Mouse (Mus musculus) C2C12 (cell line): ENCODE results near the gene Sympk.

ENCODE experiments used
- CEBPB ChIP-seq: IDR thresholded peaks from one replicate; pipeline ENCODE4 v1.6.1; 2011; ENCODE audit warnings: low read depth, mild to moderate bottlenecking, control low read depth, moderate library complexity
- CTCF ChIP-seq: IDR thresholded peaks from one replicate; pipeline ENCODE4 v1.5.1; 2011; ENCODE audit not compliant: control insufficient read depth, insufficient read depth, insufficient read length
- FOSL1 ChIP-seq: IDR thresholded peaks from one replicate; pipeline ENCODE4 v1.8.0; 2011; ENCODE audit warnings: mild to moderate bottlenecking, low read length; ENCODE audit not compliant: poor library complexity, insufficient read depth, severe bottlenecking
- MAX ChIP-seq: IDR thresholded peaks from one replicate; pipeline ENCODE4 v1.6.1; 2011; ENCODE audit warnings: mild to moderate bottlenecking, control low read depth
- MYOD1 ChIP-seq: IDR thresholded peaks from one replicate; pipeline ENCODE4 v1.6.1; 2011; ENCODE audit warnings: low read depth; ENCODE audit not compliant: control insufficient read depth, insufficient read length
- MYOG ChIP-seq: IDR thresholded peaks from one replicate; pipeline ENCODE4 v1.6.1; 2011; ENCODE audit not compliant: control insufficient read depth, insufficient read length; ENCODE audit errors: extremely low read depth
- USF1 ChIP-seq: IDR thresholded peaks from one replicate; pipeline ENCODE4 v1.6.1; 2011; ENCODE audit warnings: low read depth, mild to moderate bottlenecking, control low read depth, moderate library complexity

GRCm38 (mm10) chr7:19094826-19095750, 70.9 kb downstream of the Sympk start:
- no peak for TF ChIP-seq MAX
- no peak for TF ChIP-seq CTCF
- no peak for TF ChIP-seq USF1
- no peak for TF ChIP-seq CEBPB
- TF ChIP-seq MYOG, result no peak
- no peak for TF ChIP-seq MYOD1
- TF ChIP-seq FOSL1, result no peak
